Mouse (Mus musculus) ES-Bruce4 (cell line): ENCODE data around the gene Zfp651.

Source experiments
- CTCF ChIP-seq: IDR thresholded peaks from one replicate; pipeline ENCODE4 v1.8.1; 2011; ENCODE audit warnings: low read depth, low read length
- EP300 ChIP-seq: IDR thresholded peaks from 2 replicates; pipeline ENCODE4 v1.6.1; 2011; ENCODE audit warnings: low read depth, low read length; ENCODE audit not compliant: insufficient read depth
- POLR2A ChIP-seq: IDR thresholded peaks from one replicate; pipeline ENCODE4 v1.8.1; 2011; ENCODE audit warnings: low read length; ENCODE audit not compliant: insufficient read depth

DNA sequence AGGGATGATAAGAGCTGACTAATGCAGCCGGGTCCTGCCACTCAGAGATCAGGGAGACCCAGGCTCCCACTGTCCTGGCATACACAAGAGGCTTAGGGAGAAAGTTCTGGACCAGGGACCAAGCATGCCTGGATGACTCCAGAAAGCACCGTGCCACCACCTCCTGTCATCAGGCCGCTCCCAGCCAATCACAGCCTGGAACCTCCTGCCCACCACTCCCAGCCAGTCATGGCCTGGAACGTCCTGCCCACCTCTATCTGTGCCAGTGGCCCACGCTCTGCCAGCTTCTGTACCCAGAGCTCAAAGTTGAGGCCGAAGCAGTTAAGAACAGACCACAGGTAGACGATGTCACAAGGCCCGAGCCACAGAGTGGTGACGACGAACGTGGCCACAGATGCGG lies 25.7 kb downstream of the Zfp651 start:
- TF ChIP-seq POLR2A (no peak), EP300 (no peak), CTCF (no peak)
